Mouse (Mus musculus) cerebellum, adult (tissue): ENCODE measurements around the gene Slc25a13.
A peak's percentile ranks its signal among the peaks of the same experiment; 100 is the strongest.

Experiments used
- ATAC-seq: cut with Nextera tagmentation; 2 replicates; pipeline ENCODE4 v1.9.2; 2017; ENCODE audit warnings: mild to moderate bottlenecking, moderate library complexity, mixed read lengths; ENCODE audit not compliant: insufficient number of reproducible peaks, low FRiP score, low TSS enrichment

Gene Slc25a13

DNA sequence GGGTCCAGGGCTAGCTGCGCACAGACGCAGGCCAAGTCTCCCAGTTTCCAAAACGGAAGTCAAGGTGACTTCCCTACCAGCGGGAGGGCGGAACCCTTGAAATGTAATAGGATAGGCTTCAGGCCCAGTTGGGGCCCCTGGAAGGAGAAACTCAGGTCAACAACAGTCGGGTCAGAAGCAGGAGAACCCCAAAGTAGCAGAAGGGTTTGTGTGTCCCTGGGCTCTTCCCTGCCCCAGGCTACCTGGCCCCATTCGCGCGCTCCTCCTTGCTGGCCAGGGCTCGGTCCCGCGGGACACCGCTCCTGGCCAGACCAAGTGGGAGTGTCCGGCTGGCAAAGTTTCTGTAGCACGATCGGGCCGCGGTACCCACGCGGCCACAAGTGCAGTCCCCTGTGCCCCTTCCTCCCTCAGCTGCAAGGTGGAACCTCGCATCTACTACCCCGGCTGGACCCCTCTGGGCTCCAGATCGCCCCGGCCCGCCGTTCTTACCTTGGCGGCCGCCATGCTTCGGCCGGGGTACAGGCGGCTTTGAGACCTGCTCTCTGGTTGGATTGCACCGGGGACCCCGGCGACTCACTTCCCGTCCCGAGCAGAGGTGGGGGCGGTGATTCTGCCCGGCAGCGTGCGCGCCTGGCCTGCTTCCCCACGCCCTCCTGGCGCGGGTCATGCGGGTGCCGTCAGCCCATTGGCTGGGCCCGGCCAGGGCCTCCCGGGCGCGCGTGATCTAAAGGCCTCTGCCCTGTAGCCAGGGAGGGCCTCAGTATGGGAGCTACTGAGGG is at the start of gene Slc25a13:
Gene Slc25a13, minus strand, starts transcription at position 667 of the 779 bp plus-strand sequence.
- peak; percentile 65 for ATAC-seq

DNA sequence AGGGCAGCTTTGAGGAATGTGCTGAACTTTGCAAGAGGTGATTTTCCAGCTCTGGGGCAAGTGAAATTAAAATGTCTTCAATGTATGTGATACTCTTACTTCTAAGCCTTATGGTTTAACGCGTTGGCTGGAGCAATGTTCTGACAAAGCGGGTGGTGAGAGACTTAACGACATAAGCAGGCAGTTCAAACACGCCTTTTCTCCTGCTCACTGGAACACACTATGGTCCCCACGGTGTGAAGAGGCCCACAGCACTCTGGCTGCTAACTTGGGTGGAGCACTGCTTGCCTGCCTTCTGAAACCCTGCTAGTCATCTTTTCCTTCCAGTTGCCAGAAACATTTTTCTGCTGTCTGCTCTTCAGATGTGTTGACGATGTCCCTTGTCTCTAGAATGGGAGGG is 48.8 kb upstream of the Slc25a13 start:
- no peak for ATAC-seq

DNA sequence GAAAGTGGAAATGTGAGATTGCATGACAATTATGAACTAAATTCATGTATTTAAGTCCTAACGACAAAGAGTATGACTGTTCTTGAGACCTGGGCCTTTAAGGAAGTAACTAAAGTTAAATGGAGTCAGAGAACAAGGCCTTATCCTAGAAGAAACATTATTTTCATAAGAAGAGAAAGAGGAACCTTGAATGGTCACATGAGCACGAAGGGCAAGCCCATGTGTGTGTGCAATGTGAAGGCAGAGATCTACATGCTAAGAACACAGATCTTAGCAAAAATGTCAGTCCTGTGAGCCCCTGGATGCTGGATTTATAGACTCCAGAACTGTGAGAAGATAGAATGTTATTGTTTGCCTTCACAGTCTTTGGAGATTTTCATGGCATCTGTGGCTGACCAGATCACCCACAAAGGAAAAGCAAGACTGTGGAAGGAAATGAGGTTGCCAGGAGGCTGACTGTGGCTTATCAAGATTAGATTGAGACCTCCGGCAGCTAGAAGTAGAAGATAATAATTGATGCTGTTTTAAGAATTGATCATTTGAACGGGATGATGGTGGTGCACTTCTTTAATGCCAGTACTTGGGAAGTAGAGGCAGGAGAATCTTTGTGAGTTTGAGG is 46.4 kb upstream of the Slc25a13 start:
- no peak for ATAC-seq

DNA sequence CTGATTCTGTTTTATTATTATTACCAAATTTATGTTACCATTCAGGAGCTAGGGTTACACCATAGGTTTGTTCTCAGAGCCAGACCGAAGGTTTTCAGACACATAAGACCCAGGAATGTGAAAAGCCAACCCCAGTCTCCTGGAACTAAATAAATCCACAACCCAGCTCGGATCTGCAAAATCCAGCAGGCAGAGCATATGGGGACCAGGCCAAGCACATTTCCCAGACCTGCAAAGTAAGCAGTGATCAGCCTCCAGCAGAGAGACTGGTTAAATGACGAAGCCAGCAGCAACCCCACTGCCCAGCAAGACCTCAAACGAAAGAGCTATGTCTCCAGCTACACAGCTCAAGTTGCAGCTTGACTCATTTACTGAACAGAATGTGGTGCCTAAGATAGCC is 43.9 kb upstream of the Slc25a13 start:
- ATAC-seq: 0 out of 2 replicates have a peak, but pooled peaks have one; percentile 11

DNA sequence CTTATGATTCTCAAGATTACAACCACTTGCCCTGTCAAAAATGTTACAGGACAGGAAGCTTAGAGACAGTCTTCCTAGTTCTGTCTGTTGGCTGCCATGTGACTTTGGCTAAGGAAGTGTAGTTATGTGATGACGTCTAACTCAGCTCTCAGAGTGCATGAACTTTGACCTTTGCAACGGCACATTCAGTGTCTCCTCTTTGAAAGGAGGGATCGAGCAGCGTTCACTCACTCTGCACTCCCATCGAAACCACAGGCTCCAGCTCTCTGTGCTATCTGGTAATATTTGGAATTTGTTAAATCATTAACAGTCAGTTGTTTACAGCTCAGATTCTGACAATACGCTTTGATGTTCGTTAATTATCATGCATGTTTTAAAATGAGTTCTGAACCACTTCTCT is 31.5 kb upstream of the Slc25a13 start:
- no peak for ATAC-seq

DNA sequence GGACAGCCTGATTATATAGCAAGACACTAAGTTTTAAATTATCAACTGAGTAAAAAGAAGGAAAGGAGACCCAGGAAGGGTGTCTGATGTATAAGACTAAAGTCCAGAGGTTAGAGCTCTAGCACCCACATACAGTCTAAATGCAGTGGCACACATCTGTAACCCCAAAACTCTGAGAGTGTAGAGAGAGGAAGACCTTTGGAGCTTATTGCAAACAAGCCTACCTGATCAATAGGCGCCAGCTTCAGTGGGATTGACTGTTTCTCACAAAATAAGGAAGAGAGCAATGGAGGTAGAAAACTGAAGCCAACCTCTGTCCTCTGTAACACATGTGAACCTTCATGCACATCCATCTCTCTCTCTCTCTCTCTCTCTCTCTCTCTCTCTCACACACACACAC is 26.9 kb upstream of the Slc25a13 start:
- no peak for ATAC-seq

DNA sequence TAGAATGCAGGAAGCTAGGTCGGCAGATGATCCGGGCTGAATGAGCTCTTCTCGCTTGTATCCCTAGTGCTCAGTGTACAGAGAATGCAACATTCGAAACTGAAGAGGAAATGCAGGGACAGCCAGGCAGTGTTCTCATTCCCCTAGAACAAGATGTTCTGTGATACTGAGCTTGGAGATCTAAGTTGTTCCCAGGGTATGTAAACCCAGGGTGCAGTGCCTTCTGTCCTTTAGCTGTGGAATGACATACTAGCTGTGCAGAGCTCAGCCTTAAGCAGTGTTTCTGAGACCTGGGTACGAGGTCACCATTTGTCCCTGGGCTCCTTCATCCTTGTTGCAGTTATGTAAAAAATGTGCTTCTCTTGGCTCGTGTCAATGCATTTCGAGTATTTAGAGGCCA is 25.1 kb upstream of the Slc25a13 start:
- no peak for ATAC-seq

DNA sequence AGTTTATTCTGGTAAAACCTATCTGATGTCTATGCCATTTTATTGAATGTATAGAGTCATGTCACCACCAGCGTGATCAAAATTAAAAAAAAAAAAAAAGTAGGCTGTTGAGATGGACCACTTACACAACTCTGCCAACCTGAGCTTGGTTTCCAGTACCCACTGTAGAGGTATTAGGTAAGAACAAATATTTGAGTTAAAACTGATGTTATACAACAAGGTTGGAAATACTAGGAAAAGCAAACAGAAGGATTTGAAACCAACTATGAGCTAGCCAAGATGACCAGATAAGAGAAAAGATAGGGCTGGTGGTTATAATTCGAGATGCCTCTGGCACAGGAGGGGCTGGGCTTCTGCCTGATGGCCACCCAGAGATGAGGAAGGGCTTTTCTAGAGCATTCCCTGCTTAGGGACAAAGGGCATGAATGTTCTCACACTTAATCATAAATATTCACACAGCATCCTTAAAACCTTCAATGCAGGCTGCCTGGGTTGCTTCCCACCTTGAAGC is 19.9 kb upstream of the Slc25a13 start:
- ATAC-seq: no peak

DNA sequence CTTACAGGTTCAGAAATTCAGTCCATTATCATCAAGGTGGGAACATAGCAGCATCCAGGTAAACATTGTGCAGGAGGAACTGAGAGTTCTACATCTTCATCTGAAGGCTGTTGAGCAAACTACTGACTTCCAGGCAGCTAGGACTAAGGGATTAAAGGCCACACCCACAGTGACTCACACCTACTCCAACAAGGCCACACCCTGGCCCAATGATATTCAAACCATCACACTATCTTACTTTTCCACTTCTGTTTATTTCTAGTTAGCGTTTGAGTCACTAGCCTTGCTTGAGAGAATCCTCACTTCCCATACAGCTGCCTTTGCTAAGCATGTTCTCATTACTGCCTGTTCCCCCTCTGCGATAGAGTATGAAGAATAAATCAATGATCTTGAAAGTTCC is 13.3 kb upstream of the Slc25a13 start:
- no peak for ATAC-seq

DNA sequence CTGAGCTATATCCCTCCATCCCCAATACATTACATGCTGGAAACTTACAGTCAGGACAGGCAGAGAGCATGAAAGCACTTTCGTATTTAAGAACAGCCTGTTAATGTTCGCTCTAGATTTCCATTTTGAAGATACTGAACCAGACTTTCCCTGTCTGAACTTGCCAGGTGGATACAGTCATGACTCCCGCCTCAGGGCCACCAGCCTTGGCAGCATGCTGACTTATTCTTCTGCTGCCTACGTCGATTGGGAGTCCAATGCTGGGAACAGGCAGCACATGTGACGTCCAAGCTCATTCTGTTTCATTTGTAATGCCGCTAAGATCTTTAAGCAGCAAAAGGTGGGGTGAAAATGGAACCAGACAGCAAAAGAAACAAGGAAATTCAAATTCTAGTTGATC is 5.7 kb upstream of the Slc25a13 start:
- ATAC-seq: 0 out of 2 replicates have a peak, but pooled peaks have one; percentile 43

DNA sequence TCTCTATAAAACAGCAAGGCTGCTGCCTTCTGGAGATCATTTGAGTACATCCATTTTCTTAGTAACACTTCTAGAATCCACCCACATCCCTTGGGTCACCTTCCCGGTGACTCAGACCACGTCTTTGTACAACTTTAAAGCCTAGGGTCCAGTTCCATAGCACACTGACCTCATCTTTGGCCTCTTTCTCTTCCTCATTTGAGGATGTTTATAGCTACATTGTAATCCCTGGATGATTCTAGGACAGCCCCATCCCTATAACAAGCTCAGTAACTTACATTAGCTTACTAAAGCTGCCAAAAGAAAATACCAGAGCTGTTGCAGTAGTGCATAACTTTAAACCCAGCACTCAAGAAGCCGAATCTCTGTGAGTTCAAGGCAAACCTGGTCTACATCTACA is 3.6 kb upstream of the Slc25a13 start:
- ATAC-seq: no peak

DNA sequence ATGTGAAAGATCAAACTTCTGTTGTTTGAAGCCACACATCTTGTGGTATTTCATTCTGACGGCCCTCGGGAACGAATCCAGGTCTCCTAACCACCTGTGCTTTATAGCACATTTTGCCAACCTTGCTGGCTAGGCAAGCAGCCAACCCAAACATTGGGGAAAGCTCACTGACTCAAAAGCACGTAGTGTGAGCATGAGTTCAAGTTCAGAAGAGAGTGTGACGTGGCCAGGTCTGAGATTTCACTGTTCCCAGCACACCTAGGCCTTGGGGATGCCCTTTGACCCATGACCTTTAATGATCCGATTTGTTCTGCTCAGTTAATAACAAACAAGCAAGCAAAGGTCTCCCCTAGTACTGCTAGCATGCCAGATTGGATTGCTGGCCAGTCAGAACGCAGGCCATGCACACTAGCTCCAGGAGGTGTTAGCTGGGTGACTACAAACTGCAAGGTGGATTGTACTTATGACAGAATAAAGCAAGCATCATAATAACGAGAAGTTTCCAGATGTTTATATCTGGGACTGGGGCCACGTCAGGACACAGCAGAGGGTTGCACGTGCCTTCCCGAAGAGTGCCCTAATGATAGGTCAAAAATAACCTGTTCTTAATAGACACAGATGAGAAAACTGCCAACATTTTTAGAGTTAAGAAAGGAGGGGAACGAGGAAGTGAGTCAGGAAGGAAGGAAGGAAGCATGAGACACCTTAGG is 2.8 kb upstream of the Slc25a13 start:
- no peak for ATAC-seq

DNA sequence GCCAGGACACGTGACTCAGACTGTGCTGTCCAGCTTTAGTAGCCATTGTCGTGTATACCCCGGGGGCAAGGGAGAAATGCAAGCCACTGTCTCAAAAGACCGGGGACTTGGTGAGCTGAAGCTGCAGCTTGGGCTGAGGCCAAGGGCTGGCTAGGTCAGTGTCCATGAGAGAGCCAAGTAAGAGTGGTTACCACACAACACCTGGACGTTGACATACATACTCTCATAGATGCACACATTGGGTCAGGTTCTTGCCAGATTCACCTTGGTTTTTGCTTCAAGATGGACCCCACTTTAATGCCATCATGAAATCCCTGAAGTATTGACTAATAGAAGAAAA is 283 bp upstream of the Slc25a13 start:
- ATAC-seq: no peak

DNA sequence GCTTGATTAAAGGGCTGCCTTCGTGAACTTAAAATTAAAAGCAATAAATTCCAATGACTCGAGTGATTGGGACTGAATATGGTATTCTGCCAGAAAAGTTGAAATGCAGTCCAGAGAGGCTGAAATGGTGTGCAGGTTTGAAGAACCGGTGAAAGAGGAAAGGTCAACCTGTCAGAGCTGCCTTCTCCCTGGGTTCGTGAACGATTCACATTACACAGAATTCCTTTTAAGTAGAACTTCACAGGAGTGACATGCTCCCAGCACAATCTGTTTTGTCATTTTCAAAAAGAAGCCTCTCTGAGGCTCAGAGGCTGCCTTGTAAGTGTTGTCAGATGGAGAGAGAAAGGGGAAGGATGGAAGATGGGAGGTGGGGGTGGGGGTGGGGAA is 860 bp downstream of the Slc25a13 start:
- no peak for ATAC-seq

DNA sequence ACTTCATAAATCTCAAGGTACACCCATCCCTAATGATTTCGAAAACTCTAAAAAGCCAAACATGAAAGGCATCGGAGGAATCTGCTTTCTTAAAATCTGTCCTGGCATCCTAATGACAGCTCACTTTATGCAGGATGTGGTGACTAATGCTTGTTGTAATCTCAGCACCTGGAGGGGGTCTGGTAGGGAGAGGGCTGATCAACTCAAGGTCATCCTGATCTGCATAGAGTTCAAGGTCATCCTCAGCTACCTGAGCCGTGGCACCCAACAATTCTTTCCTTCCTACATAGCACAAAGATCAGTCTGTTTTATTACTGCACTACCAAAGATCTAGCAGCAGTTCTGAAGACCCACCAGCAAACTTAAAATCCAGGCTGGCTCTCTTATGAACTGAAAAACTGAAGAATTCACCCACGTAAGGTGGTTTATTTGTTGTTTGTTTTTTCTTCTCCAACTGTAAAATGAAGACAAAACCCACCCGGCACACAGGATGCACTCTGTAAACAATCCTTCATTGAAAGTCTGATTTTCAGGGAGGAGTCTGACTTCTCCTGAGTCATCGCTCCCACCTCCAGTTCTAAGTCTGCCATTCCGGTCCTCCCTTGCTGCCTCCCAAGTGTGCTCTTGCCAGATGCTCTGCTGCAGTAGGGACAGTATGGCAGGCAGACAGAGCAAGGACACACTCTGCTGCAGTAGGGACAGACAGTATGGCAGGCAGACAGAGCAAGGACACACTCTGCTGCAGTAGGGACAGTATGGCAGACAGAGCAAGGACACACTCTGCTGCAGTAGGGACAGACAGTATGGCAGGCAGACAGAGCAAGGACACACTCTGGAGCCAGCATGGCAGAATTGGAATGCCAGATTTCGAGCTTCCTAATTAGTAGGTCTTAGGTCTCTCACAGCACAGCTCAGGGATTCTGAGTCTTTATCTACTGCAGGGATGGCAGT is 4.3 kb downstream of the Slc25a13 start:
- ATAC-seq: no peak

DNA sequence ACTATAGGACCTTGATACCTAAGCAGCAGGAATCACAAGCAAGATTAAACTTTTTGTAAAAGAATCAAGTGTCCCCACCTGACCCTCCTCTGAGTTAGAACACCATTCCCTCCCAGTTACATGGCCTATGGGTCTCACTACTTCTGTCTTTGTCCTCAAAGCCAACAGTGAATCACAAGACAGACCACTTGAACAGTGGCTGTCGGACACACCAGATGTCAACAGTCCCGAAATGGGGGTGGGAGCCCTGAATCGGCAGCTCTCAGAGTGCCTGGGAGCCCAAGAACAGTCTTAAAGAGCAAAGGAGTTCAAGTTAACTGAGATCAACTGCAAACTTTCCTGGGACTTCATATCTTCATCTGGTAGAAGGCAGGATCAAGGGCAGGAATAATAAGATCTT is 5.0 kb downstream of the Slc25a13 start:
- ATAC-seq: no peak

DNA sequence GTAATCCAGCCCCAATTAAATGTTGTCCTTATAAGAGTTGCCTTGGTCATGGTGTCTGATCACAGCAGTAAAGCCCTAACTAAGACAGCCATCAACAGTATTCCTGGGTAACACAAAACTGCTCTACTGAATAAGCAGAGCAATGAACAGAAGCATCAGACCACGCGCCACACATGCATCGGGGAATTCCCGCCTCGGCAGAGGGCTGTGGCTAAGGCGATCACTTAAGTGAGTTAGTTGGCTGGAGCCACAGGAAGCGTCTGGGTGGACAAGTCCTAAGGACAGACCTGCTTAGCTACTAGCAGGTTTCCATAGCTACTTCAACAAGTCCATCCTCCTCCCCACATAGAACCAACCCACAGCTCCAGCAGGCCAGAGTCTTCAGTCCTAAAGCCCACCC is 6.3 kb downstream of the Slc25a13 start:
- no peak for ATAC-seq

DNA sequence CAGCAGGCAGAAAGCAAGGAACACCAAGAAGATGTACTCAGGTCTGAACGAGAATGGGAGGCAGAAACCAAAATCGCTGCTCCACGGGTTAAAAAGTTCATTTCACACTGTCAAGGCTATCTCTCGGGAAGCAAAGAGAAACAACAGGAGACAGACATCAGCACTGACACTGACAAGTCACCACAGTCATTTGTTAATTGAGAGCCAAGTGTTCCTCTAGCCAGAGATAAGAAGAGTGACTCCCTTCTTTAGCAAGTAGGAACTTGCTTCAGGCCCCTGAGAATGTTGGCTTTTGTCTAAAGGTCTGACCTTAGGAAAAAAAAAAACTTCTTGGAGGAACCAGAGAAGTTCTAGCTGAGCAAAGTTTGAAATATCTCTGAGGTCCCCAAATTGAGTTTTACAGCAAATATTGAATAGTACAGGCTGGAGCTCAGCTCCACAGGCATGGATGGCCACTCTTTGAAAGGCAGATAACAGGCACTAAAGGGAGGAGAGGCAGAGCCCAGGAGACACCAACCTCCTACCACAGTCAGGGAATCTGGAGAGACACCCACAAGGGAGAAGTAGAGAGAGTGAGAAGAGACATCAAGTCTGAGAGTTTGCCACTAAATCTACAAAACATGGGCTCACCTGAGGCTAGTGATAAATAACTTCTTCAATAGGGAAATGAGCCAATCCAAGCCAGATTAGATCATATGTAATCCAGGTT is 8.5 kb downstream of the Slc25a13 start:
- ATAC-seq: no peak

DNA sequence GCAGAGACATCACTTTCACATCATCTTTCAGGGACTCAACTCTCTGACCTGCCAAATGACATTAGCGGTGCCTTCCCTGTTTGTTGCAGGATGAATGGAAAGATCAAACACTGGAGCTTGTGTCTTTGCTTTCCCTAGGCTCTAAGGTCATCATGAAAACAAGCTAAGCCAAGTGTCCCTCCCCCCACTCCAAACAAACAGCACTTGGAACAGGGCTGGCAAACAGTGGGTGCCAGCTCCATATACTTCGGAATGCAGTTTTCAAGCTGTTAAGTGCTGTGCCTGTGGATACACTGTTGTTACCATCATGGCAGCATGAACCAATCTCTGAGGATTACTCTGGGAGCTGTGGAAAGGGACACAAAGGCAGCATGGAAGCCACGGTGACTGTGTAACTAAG is 9.1 kb downstream of the Slc25a13 start:
- ATAC-seq: no peak

DNA sequence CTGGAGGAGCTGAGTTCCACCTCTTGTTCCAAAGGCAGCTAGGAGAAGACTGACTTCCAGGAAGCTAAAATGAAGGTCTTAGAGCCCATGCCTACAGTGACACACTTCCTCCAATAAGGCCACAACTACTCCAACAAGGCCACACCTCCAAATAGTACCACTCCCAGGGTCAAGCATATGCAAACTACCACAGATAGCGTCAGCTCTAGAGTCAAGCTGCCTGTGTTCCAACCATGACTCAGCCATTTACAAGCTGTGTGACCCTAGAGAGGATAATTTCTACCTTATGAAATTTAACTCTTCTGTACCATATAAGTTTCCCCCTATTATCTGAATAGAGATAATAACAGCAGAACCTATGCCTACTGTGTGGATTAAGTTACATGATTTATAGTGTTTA is 9.6 kb downstream of the Slc25a13 start:
- ATAC-seq: no peak
